Mouse (Mus musculus) midbrain, postnatal 0 days (tissue): ENCODE results near the gene Cdc42ep2. TPM values are rescaled to one million over a fixed set of nuclear protein-coding genes. Genes with fewer than 3 reads are reported as not detected.

Source experiments
- ATAC-seq: fragments of 200-750 bp; cut with Nextera tagmentation; 2 replicates; pipeline ENCODE4 v1.8.0; 2017; ENCODE audit warnings: moderate number of reproducible peaks, mild to moderate bottlenecking, moderate TSS enrichment, moderate library complexity; ENCODE audit not compliant: low FRiP score
- DNase-seq: peaks from one replicate; pipeline ENCODE4 v3.0.0-alpha.2; 2015; ENCODE audit warnings: low spot score
- H3K27ac ChIP-seq: fragments of 300-500 bp; sonication (generic); 2 replicates; pipeline ENCODE4 v1.5.1; 2014; ENCODE audit warnings: low read depth, mild to moderate bottlenecking, low read length, mixed read lengths
- H3K27me3 ChIP-seq: fragments of 300-500 bp; sonication (generic); 2 replicates; pipeline ENCODE4 v1.6.1; 2014; ENCODE audit warnings: low read length, control low read depth, mixed read lengths; ENCODE audit not compliant: insufficient read depth
- H3K36me3 ChIP-seq: fragments of 300-500 bp; sonication (generic); 2 replicates; pipeline ENCODE4 v1.6.1; 2014; ENCODE audit warnings: low read length, control low read depth, mixed read lengths; ENCODE audit not compliant: insufficient read depth
- H3K4me1 ChIP-seq: fragments of 300-500 bp; sonication (generic); 2 replicates; pipeline ENCODE4 v1.6.1; 2014; ENCODE audit warnings: mild to moderate bottlenecking, control low read depth, antibody characterized with exemption, low read length, mixed read lengths; ENCODE audit not compliant: insufficient read depth
- H3K4me2 ChIP-seq: fragments of 300-500 bp; sonication (generic); 2 replicates; pipeline ENCODE4 v1.6.1; 2014; ENCODE audit warnings: low read depth, mild to moderate bottlenecking, low read length, mixed read lengths; ENCODE audit not compliant: poor library complexity, severe bottlenecking
- H3K4me3 ChIP-seq: fragments of 300-500 bp; sonication (generic); 2 replicates; pipeline ENCODE4 v1.5.1; 2014; ENCODE audit warnings: low read depth, mild to moderate bottlenecking, low read length, moderate library complexity
- H3K9ac ChIP-seq: fragments of 300-500 bp; sonication (generic); replicated peaks from 2 replicates; pipeline ENCODE4 v1.6.1; 2014; ENCODE audit warnings: mild to moderate bottlenecking, low read length, moderate library complexity, mixed read lengths; ENCODE audit not compliant: poor library complexity, severe bottlenecking
- H3K9me3 ChIP-seq: fragments of 300-500 bp; sonication (generic); 2 replicates; pipeline ENCODE4 v1.6.1; 2016; ENCODE audit warnings: low read length, control low read depth
- CTCF ChIP-seq: IDR thresholded peaks from 2 replicates; pipeline ENCODE4 v1.5.1; 2016; ENCODE audit warnings: antibody characterized with exemption, mild to moderate bottlenecking
- whole genome bisulfite sequencing: fragments of 180-500 bp; shearing (Covaris S2); extraction: QIAGEN DNeasy Blood & Tissue Kit; methylation state at CpG from one replicate; pipeline ENCODE4 v1.1.7; 2014; 5-methylcytosine and 5-hydroxymethylcytosine counted together
- polyA plus RNA-seq: library from polyadenylated mRNA; unstranded; fragments of >200 nt; fragmentation: Nextera tagmentation; extraction: Ambion mirVana; gene quantifications from 2 replicates; pipeline ENCODE4 v1.2.1, GENCODE M21; 2015
- total RNA-seq: library from RNA; depleted of rRNA; stranded (reverse); fragments of >200 nt; gene quantifications from 2 replicates; pipeline ENCODE4 v1.2.3, GENCODE M21; 2014; rRNA removed

Cdc42ep2 gene
- total RNA-seq (20.6 and 28.4 TPM in 2 replicates), polyA plus RNA-seq (19.2 and 20.9 TPM in 2 replicates)

- Histone ChIP-seq H3K27me3 (no peaks in the 10 kb centered on the region), H3K9ac (peak within 1 kb of the TSS; percentile 73), H3K4me1 (no peaks in the 10 kb centered on the region; the same call in 1 of the 2 replicates), H3K9me3 (no peaks in the 10 kb centered on the region), H3K36me3 (no peaks in the 10 kb centered on the region), H3K4me2 (peak within 1 kb of the TSS; percentile 71), H3K27ac (peak within 1 kb of the TSS; percentile 76), H3K4me3 (peak within 1 kb of the TSS; percentile 69)
- DNase-seq, result peak; percentile 96
- TF ChIP-seq CTCF, result no peak
- WGBS, result under 1% methylated on average over 18 of the region's 18 CpGs
- peak; percentile 90 for ATAC-seq
Observed at GRCm38 (mm10) chr19:5924713-5925093, at the start of gene Cdc42ep2. Gene Cdc42ep2, minus strand, starts transcription at chr19:5924816.

GRCm38 (mm10) chr19:5967664-5968063, 43.0 kb upstream of the Cdc42ep2 start:
- H3K9ac ChIP-seq, result no peak overlapping the region
- H3K9me3 ChIP-seq, result no peaks in the 10 kb centered on the region
- no peaks in the 10 kb centered on the region for H3K36me3 ChIP-seq
- H3K4me2 ChIP-seq, result no peak overlapping the region
- H3K4me3 ChIP-seq, result no peak overlapping the region
- TF ChIP-seq CTCF, result no peak
- no peak for ATAC-seq
- H3K27ac ChIP-seq, result no peak overlapping the region
- H3K27me3 ChIP-seq, result peaks cover 2% of the 10 kb centered on the region; the same call in 1 of the 2 replicates
- H3K4me1 ChIP-seq, result no peaks in the 10 kb centered on the region
- WGBS, result 91% methylated on average over 10 of the region's 10 CpGs
- no peak for DNase-seq

- H3K27ac ChIP-seq, result no peak overlapping the region
- WGBS, result 76% methylated on average over 6 of the region's 6 CpGs
- H3K4me1 ChIP-seq, result no peaks in the 10 kb centered on the region
- H3K27me3 ChIP-seq, result no peaks in the 10 kb centered on the region; the same call in 1 of the 2 replicates
- ATAC-seq, result no peak
- no peak overlapping the region for H3K4me2 ChIP-seq
- no peak overlapping the region for H3K9ac ChIP-seq
- H3K9me3 ChIP-seq, result no peaks in the 10 kb centered on the region
- H3K36me3 ChIP-seq, result no peaks in the 10 kb centered on the region
- no peak for TF ChIP-seq CTCF
- H3K4me3 ChIP-seq, result no peak overlapping the region
- no peak for DNase-seq
Observed at GRCm38 (mm10) chr19:5966786-5967185, 42.2 kb upstream of the Cdc42ep2 start.

GRCm38 (mm10) chr19:5965910-5966309, 41.3 kb upstream of the Cdc42ep2 start:
- Histone ChIP-seq H3K36me3 (no peaks in the 10 kb centered on the region), H3K27ac (no peak overlapping the region), H3K4me1 (no peaks in the 10 kb centered on the region), H3K9ac (no peak overlapping the region), H3K4me2 (no peak overlapping the region), H3K4me3 (no peak overlapping the region), H3K9me3 (no peaks in the 10 kb centered on the region), H3K27me3 (no peaks in the 10 kb centered on the region; the same call in 1 of the 2 replicates)
- no peak for ATAC-seq
- DNase-seq, result no peak
- no peak for TF ChIP-seq CTCF
- 95% methylated on average over 2 of the region's 2 CpGs for WGBS

GRCm38 (mm10) chr19:5965280-5965679, 40.7 kb upstream of the Cdc42ep2 start:
- no peaks in the 10 kb centered on the region; the same call in 1 of the 2 replicates for H3K27me3 ChIP-seq
- WGBS, result 9% methylated on average over 4 of the region's 4 CpGs
- no peak overlapping the region for H3K4me3 ChIP-seq
- no peak overlapping the region for H3K9ac ChIP-seq
- no peak overlapping the region for H3K27ac ChIP-seq
- no peak overlapping the region for H3K4me2 ChIP-seq
- H3K36me3 ChIP-seq, result no peaks in the 10 kb centered on the region
- ATAC-seq (no peak), DNase-seq (peak; percentile 88)
- no peaks in the 10 kb centered on the region for H3K9me3 ChIP-seq
- no peaks in the 10 kb centered on the region for H3K4me1 ChIP-seq
- peak; percentile 94 for TF ChIP-seq CTCF

GRCm38 (mm10) chr19:5964804-5965203, 40.2 kb upstream of the Cdc42ep2 start:
- Histone ChIP-seq H3K27me3 (no peaks in the 10 kb centered on the region), H3K4me3 (peak overlapping the region; percentile 65; the same call in 1 of the 2 replicates), H3K9ac (no peak overlapping the region), H3K27ac (no peak overlapping the region), H3K4me2 (peak overlapping the region; percentile 93), H3K9me3 (no peaks in the 10 kb centered on the region), H3K4me1 (no peaks in the 10 kb centered on the region), H3K36me3 (no peaks in the 10 kb centered on the region)
- WGBS, result 78% methylated on average over 2 of the region's 2 CpGs
- TF ChIP-seq CTCF, result no peak
- no peak for DNase-seq
- no peak for ATAC-seq
